Comparison of ENCODE assay signal across 8 mouse cellular contexts in genomic region chr6:133706712-133707111, GRCm38 (mm10).
DNase-seq lines count a peak whose midpoint lies in the region; ATAC-seq and TF ChIP-seq lines count a peak whose summit lies in the region.
"Not testable (repeated sequence)": the region's sequence is repeated elsewhere in the genome, so short reads cannot be mapped to it uniquely, and the experiment has no call there.

No protein-coding gene starts in this region.

- peak; percentile 51 for TF ChIP-seq CTCF in kidney, adult 2 months (conservative IDR thresholded peaks at IDR 0.05; ENCODE audit: insufficient read depth, insufficient read length, low read depth, low read length)

- H3K9ac ChIP-seq in embryonic facial prominence, embryonic 13.5 days; heart, embryonic 15.5 days: not testable (repeated sequence)

- peak overlapping the region; percentile 46 for H3K4me2 ChIP-seq in embryonic facial prominence, embryonic 13.5 days
- peak overlapping the region; percentile 55 for H3K4me2 ChIP-seq in heart, embryonic 15.5 days

- not testable (repeated sequence) for H3K9me3 ChIP-seq in embryonic facial prominence, embryonic 13.5 days; heart, embryonic 15.5 days (replicated peaks)

- peak; percentile 24 for DNase-seq in adrenal gland, adult 2 months
- DNase-seq in kidney, adult 2 months = peak; percentile 38
- peak; percentile 25 for DNase-seq in left cerebral cortex, postnatal 4 days
- peak; percentile 36 for DNase-seq in lung, postnatal 36 days
- DNase-seq in right cerebral cortex, adult 2 months (ENCODE audit: low spot score in 2 of 2) = peak; percentile 3 to 29
- peak; percentile 6 to 9 for DNase-seq in urinary bladder, postnatal 36 days (ENCODE audit: low spot score in 2 of 2)

- H3K36me3 ChIP-seq in embryonic facial prominence, embryonic 13.5 days; heart, embryonic 15.5 days; kidney, adult 2 months (ENCODE audit: control insufficient read depth, insufficient read depth, low read length): not testable (repeated sequence)

- WGBS in embryonic facial prominence, embryonic 13.5 days = 3% methylated on average over 8 of the region's 8 CpGs
- 1% methylated on average over 8 of the region's 8 CpGs for WGBS in heart, embryonic 15.5 days
- WGBS in kidney, adult 2 months = 1% methylated on average over 8 of the region's 8 CpGs

- H3K4me1 ChIP-seq in embryonic facial prominence, embryonic 13.5 days; heart, embryonic 15.5 days (replicated peaks); kidney, adult 2 months (ENCODE audit: control insufficient read depth, insufficient read depth, low read length): not testable (repeated sequence)

- not testable (repeated sequence) for TF ChIP-seq POLR2A in kidney, adult 2 months (IDR thresholded peaks at IDR 0.05; ENCODE audit: low read depth, low read length)

- not testable (repeated sequence) for H3K27ac ChIP-seq in embryonic facial prominence, embryonic 13.5 days; heart, embryonic 15.5 days; kidney, adult 2 months (ENCODE audit: insufficient read depth, low read depth, low read length)

- intact Hi-C loops in left cerebral cortex, postnatal 4 days (cut with DNase I) = not testable (repeated sequence)

- H3K27me3 ChIP-seq in embryonic facial prominence, embryonic 13.5 days; heart, embryonic 15.5 days; kidney, adult 2 months (replicated peaks; ENCODE audit: control insufficient read depth, insufficient read depth, low read length): not testable (repeated sequence)

- not testable (repeated sequence) for H3K4me3 ChIP-seq in embryonic facial prominence, embryonic 13.5 days
- H3K4me3 ChIP-seq in heart, embryonic 15.5 days = peak overlapping the region; percentile 29
- H3K4me3 ChIP-seq in kidney, adult 2 months (ENCODE audit: insufficient read depth, low read depth, low read length) = peak overlapping the region; percentile 9; the same call in 1 of the 2 replicates

- ATAC-seq in embryonic facial prominence, embryonic 13.5 days (ENCODE audit: insufficient number of reproducible peaks, insufficient read depth, low FRiP score, low TSS enrichment, low read depth); heart, embryonic 15.5 days (replicated peaks; ENCODE audit: insufficient number of reproducible peaks, insufficient read depth, low FRiP score, low read depth): not testable (repeated sequence)
